In the genomic region with DNA sequence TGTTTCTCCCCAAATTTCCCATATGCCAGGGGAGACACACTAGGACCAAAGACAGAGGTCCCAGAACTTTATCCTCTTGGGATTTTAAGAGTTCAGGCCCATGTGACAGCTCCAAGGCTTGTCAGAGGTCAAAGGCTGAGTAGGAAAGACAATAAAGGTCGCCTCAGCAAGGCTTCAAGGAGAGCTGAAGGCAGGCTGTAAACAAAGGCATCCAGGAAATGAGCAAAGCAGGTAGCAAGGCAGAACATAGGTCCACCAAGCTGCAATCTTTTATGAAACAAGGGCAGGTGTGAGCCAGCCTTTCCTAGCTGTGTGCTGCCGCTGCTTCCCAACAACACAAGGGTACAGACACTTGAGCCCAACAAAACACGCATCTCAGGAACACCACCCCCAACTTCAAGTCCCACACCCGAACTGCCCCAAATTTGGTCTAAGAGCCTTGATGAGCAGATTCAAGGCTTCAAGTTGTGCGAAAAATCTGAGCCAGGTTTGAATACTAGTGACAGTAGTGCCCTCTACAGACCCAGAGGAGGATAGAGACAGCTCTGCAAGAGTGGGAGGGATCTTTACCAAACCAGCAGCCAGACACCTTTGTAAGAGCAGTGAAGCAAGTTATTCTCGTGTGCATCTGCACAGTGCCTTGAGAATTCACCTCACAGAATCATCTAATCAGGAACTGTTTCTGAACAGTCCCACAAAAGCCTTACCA, we compare ENCODE assay signal across 8 mouse cellular contexts. TPM values are rescaled to one million over a fixed set of nuclear protein-coding genes. Genes with fewer than 3 reads are reported as not detected.
DNase-seq lines count a peak whose midpoint lies in the region; ATAC-seq and TF ChIP-seq lines count a peak whose summit lies in the region.

No protein-coding gene starts in this region.

- DNase-seq in gastrocnemius, adult 2 months: no peak
- DNase-seq in gastrocnemius, postnatal 4 days (ENCODE audit: low spot score in 2 of 2): no peak
- no peak for DNase-seq in neural tube, embryonic 10.5 days (ENCODE audit: extremely low spot score, low spot score)
- DNase-seq in large intestine, adult 2 months (ENCODE audit: low read depth, low spot score): peak; percentile 24
- no peak for DNase-seq in thymus, adult 18-20 months
- DNase-seq in gastrocnemius, adult 8-10 months (ENCODE audit: low spot score in 2 of 2): no peak

- TF ChIP-seq CTCF in gastrocnemius, adult 2 months (IDR thresholded peaks at IDR 0.05): peak; percentile 65
- TF ChIP-seq CTCF in cortical plate, adult 2 months (IDR thresholded peaks at IDR 0.05; ENCODE audit: extremely low read depth, insufficient read depth, low read length): peak; percentile 74

- TF ChIP-seq POLR2A in cortical plate, adult 2 months (IDR thresholded peaks at IDR 0.05; ENCODE audit: extremely low read depth, insufficient read depth, low read length): no peak

- H3K9ac ChIP-seq in neural tube, embryonic 13.5 days: no peak overlapping the region

- intact Hi-C loops in gastrocnemius, adult 2 months (cut with DNase I): loop anchor here (1.0 kb wide), 1 partner anchor 162 kb away; no protein-coding TSS in a partner anchor

- H3K4me3 ChIP-seq in gastrocnemius, adult 2 months: no peak overlapping the region
- H3K4me3 ChIP-seq in neural tube, embryonic 13.5 days: no peak overlapping the region
- no peak overlapping the region for H3K4me3 ChIP-seq in cortical plate, adult 2 months (ENCODE audit: insufficient read depth, low read length)

- no peaks in the 10 kb centered on the region for H3K9me3 ChIP-seq in neural tube, embryonic 13.5 days

- no peak overlapping the region for H3K4me2 ChIP-seq in neural tube, embryonic 13.5 days

- WGBS in neural tube, embryonic 13.5 days: 70% methylated on average over 6 of the region's 6 CpGs
- 27% methylated on average over 6 of the region's 6 CpGs for WGBS in large intestine, adult 2 months

- no peak overlapping the region for H3K27ac ChIP-seq in gastrocnemius, adult 2 months
- H3K27ac ChIP-seq in neural tube, embryonic 13.5 days (replicated peaks): 0 out of 2 replicates have a peak overlapping the region, but pooled peaks have one; percentile 13
- H3K27ac ChIP-seq in cortical plate, adult 2 months (ENCODE audit: insufficient read depth, low read length): no peak overlapping the region

- no peaks in the 10 kb centered on the region for H3K27me3 ChIP-seq in neural tube, embryonic 13.5 days

- no peak for ATAC-seq in neural tube, embryonic 13.5 days (ENCODE audit: low read depth)

- peaks cover 34% of the 10 kb centered on the region for H3K36me3 ChIP-seq in neural tube, embryonic 13.5 days

- H3K4me1 ChIP-seq in neural tube, embryonic 13.5 days (replicated peaks): peaks cover 38% of the 10 kb centered on the region
- H3K4me1 ChIP-seq in cortical plate, adult 2 months (ENCODE audit: control insufficient read depth, insufficient read depth, low read length): no peaks in the 10 kb centered on the region; the same call in 1 of the 2 replicates

RNA-seq across cellular contexts. Expression of a gene that starts 52.0 kb away (rescaled TPM):
- total RNA-seq in gastrocnemius, adult 2 months (2021): 100 to 1,000 TPM; 295 to 298 TPM
- total RNA-seq in gastrocnemius, postnatal 4 days (2021): 100 to 1,000 TPM; 277 to 291 TPM
- 316 and 318 TPM in 2 replicates for polyA plus RNA-seq in neural tube, embryonic 13.5 days (2015; fragmentation: Nextera tagmentation; extraction: Ambion mirVana)
- 236 and 242 TPM in 2 replicates for polyA plus RNA-seq in cortical plate, adult 2 months (2012; rRNA removed)
- 85.4 and 91.4 TPM in 2 replicates for polyA plus RNA-seq in large intestine, adult 2 months (2012; rRNA removed)
- total RNA-seq in gastrocnemius, adult 8-10 months (2022): 100 to 1,000 TPM; 311 to 333 (median 328) TPM
